Mouse (Mus musculus) bone marrow macrophage, adult 2 months (primary cell): ENCODE results near the gene Cep78.

ENCODE experiments used
- CTCF ChIP-seq: IDR thresholded peaks from 2 replicates; pipeline ENCODE4 v1.5.1; 2012; ENCODE audit warnings: low read depth, mild to moderate bottlenecking, low read length, moderate library complexity
- POLR2A ChIP-seq: IDR thresholded peaks from 2 replicates; pipeline ENCODE4 v1.6.1; 2012; ENCODE audit warnings: mild to moderate bottlenecking, low read depth, low read length, borderline replicate concordance

GRCm38 (mm10) chr19:16009111-16009510, 24.3 kb upstream of the Cep78 start:
- TF ChIP-seq CTCF: no peak
- TF ChIP-seq POLR2A: no peak
